Mouse (Mus musculus) testis, adult 2 months (tissue): ENCODE measurements around the gene Ddx39. TPM values are rescaled to one million over a fixed set of nuclear protein-coding genes. Genes with fewer than 3 reads are reported as not detected.

Experiments
- H3K27ac ChIP-seq: fragments of 200-500 bp; 2 replicates; pipeline ENCODE4 v1.5.1; 2012; ENCODE audit warnings: low read depth, low read length; ENCODE audit not compliant: control insufficient read depth, insufficient read depth
- H3K27me3 ChIP-seq: fragments of 200-500 bp; 2 replicates; pipeline ENCODE4 v1.6.1; 2012; ENCODE audit warnings: mild to moderate bottlenecking, low read length, moderate library complexity; ENCODE audit not compliant: control insufficient read depth, insufficient read depth
- H3K36me3 ChIP-seq: fragments of 200-500 bp; 2 replicates; pipeline ENCODE4 v1.6.1; 2012; ENCODE audit warnings: mild to moderate bottlenecking, low read length; ENCODE audit not compliant: control insufficient read depth, insufficient read depth
- H3K4me1 ChIP-seq: fragments of 200-500 bp; 2 replicates; pipeline ENCODE4 v1.6.1; 2012; ENCODE audit warnings: low read length; ENCODE audit not compliant: control insufficient read depth, insufficient read depth
- H3K4me3 ChIP-seq: fragments of 200-500 bp; 2 replicates; pipeline ENCODE4 v1.5.1; 2012; ENCODE audit warnings: low read depth, mild to moderate bottlenecking, low read length, moderate library complexity, mixed read lengths; ENCODE audit not compliant: control insufficient read depth
- CTCF ChIP-seq: fragments of 200-500 bp; IDR thresholded peaks from 2 replicates; pipeline ENCODE4 v1.5.1; 2012; ENCODE audit warnings: low read depth, mild to moderate bottlenecking, inconsistent platforms, low read length, moderate library complexity; ENCODE audit not compliant: control insufficient read depth, insufficient read depth, insufficient replicate concordance
- POLR2A ChIP-seq: fragments of 200-500 bp; IDR thresholded peaks from 2 replicates; pipeline ENCODE4 v1.6.1; 2012; ENCODE audit warnings: low read depth, mild to moderate bottlenecking, inconsistent platforms, low read length, moderate library complexity; ENCODE audit not compliant: control insufficient read depth
- polyA plus RNA-seq: library from polyadenylated mRNA; depleted of rRNA; stranded (reverse); fragments of >200 nt; gene quantifications from 2 replicates; pipeline ENCODE4 v1.2.3, GENCODE M21; 2012

Ddx39 gene
- polyA plus RNA-seq, 1 experiment: 105 TPM

DNA sequence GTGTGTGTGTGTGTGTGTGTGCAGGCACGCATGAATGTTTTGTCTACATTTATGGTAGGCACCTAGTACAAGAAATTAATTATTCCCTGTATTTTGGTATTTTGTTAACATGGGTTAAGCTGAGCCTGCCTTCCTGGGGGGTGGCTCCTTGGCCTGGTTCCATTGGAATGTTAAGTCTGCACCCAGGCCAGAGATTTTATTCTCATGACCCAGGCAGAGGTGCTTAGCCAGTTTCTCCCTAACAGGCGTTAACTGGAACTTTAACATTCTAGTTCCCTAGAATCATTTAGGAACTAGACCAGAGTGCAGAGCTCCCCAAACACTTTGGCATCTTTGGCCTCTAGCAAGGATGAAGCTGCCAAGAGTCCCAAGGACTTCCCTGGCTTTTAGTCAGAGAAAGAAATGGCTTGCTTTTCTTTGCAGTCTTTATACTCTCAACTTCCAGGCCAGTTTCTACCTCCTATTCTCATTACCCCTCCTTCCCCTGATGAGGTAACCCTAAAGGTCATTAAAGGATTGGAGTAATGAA lies 44.3 kb downstream of the Ddx39 start:
- Histone ChIP-seq H3K36me3 (no peaks in the 10 kb centered on the region), H3K4me3 (no peak overlapping the region), H3K4me1 (peaks cover 3% of the 10 kb centered on the region; the same call in 1 of the 2 replicates), H3K27me3 (no peaks in the 10 kb centered on the region), H3K27ac (no peak overlapping the region)
- no peak for TF ChIP-seq CTCF
- TF ChIP-seq POLR2A: no peak

GRCm38 (mm10) chr8:83764116-83764515 lies 49.1 kb downstream of the Ddx39 start:
- peaks cover 3% of the 10 kb centered on the region for H3K4me1 ChIP-seq
- TF ChIP-seq POLR2A (no peak), CTCF (no peak)
- no peaks in the 10 kb centered on the region for H3K27me3 ChIP-seq
- no peaks in the 10 kb centered on the region for H3K36me3 ChIP-seq
- H3K27ac ChIP-seq: no peak overlapping the region
- H3K4me3 ChIP-seq: peak overlapping the region; percentile 69

DNA sequence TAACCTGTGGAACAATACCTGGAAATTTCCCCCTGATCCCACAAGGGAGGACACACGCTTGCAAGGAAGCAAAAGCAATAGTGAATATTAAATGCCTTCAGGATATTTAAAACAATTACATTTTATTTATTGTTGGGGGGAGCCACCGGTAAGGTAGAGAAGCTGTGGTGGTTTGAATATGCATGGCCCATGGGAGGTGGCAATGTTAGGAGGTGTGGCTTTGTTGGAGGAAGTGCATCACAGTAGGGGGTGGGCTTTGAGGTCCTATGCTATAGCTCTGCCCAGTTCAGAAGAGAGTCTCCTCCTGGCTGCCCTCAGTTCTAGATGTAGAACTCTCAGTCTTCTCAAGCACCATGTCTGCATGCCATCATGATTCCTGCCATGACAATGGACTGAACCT lies 49.7 kb downstream of the Ddx39 start:
- no peaks in the 10 kb centered on the region for H3K27me3 ChIP-seq
- TF ChIP-seq POLR2A (no peak), CTCF (no peak)
- H3K4me3 ChIP-seq: peak overlapping the region; percentile 52; the same call in 1 of the 2 replicates
- H3K36me3 ChIP-seq: no peaks in the 10 kb centered on the region
- H3K4me1 ChIP-seq: peaks cover 3% of the 10 kb centered on the region
- no peak overlapping the region for H3K27ac ChIP-seq

GRCm38 (mm10) chr8:83765663-83766062 lies 50.7 kb downstream of the Ddx39 start:
- Histone ChIP-seq H3K4me3 (peak overlapping the region; percentile 41), H3K36me3 (no peaks in the 10 kb centered on the region)

GRCm38 (mm10) chr8:83767442-83767841 lies 52.5 kb downstream of the Ddx39 start:
- H3K36me3 ChIP-seq: no peaks in the 10 kb centered on the region
- peaks cover 4% of the 10 kb centered on the region for H3K4me1 ChIP-seq
- peak overlapping the region; percentile 25 for H3K4me3 ChIP-seq
- TF ChIP-seq CTCF: no peak
- no peak for TF ChIP-seq POLR2A
- no peak overlapping the region for H3K27ac ChIP-seq
- H3K27me3 ChIP-seq: no peaks in the 10 kb centered on the region

More at GRCm38 (mm10) chr8:83765663-83766062, 50.7 kb downstream of the Ddx39 start:
- H3K27ac ChIP-seq: no peak overlapping the region
- TF ChIP-seq CTCF (no peak), POLR2A (no peak)
- H3K27me3 ChIP-seq: no peaks in the 10 kb centered on the region
- H3K4me1 ChIP-seq: peaks cover 3% of the 10 kb centered on the region

DNA sequence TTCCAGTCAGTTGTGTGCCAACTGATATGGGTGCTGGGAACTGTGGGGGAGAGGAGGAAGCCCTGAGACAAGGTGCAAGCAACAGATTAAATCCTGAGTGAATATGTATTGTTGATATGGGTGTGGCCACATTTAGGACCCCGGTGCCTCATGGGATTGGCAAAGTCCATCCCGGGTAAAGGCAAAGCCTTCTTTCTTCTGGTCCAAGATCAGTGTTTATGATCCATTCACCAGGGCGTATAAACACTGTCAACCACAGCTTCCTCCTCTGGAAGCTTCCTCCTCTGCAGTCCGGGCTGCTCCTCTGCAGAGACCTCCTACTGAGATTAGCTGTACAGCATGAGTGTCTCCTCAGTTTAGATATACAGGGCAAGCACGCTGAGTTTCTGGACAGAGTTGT lies 53.5 kb downstream of the Ddx39 start:
- H3K4me3 ChIP-seq: peak overlapping the region; percentile 46; the same call in 1 of the 2 replicates
- TF ChIP-seq POLR2A (no peak), CTCF (no peak)
- H3K4me1 ChIP-seq: peaks cover 9% of the 10 kb centered on the region
- H3K36me3 ChIP-seq: no peaks in the 10 kb centered on the region
- H3K27me3 ChIP-seq: no peaks in the 10 kb centered on the region
- no peak overlapping the region for H3K27ac ChIP-seq

DNA sequence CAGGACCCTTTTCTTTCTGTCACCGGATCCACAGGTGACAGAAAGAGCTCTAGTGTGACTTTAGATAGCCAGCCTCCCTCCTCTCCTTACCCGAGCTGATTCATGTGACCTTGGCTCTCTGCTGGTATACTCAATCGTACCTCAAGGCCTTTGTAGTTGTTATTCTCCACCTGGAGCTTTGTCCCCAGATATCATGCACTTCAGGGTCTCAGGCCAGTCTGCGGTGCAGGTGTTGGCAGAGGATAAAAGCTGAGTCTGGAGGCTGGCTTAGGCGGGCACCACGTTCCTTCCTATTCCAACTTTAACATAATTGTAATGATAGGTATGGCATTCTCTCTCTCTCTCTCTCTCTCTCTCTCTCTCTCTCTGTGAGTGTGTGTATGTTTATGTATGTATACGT lies 54.7 kb downstream of the Ddx39 start:
- no peaks in the 10 kb centered on the region for H3K36me3 ChIP-seq
- peak overlapping the region; percentile 30 for H3K4me3 ChIP-seq
- no peak overlapping the region for H3K27ac ChIP-seq
- H3K4me1 ChIP-seq: peaks cover 9% of the 10 kb centered on the region
- H3K27me3 ChIP-seq: no peaks in the 10 kb centered on the region
- TF ChIP-seq POLR2A: no peak
- no peak for TF ChIP-seq CTCF
